Mouse (Mus musculus) left cerebral cortex, postnatal 4 days (tissue): ENCODE data around the gene Fignl1. TPM values are rescaled to one million over a fixed set of nuclear protein-coding genes. Genes with fewer than 3 reads are reported as not detected.

ENCODE experiments used
- DNase-seq: peaks from one replicate; pipeline ENCODE4 v3.0.0-alpha.2; 2022
- intact Hi-C: fragments of 180-260 bp; cut with DNase I; formaldehyde crosslinking; loops from one replicate; pipeline ENCODE4 v1.15.1; 2025
- total RNA-seq, 2 experiments: library from RNA; stranded (reverse); gene quantifications; 2 replicates each; pipeline ENCODE4 v1.2.3; 2021

Fignl1 gene
- 1 to 10 TPM; 3.6 to 5.6 TPM for total RNA-seq

GRCm38 (mm10) chr11:11808820-11809403, at the start of gene Fignl1:
Gene Fignl1, minus strand, starts transcription at chr11:11808962.
- DNase-seq, result peak; percentile 97
- intact Hi-C loops, result no loop called here

- intact Hi-C loops, result no loop called here
- DNase-seq, result no peak
Measured at GRCm38 (mm10) chr11:11856959-11857358, 48.2 kb upstream of the Fignl1 start.

GRCm38 (mm10) chr11:11855685-11856131, 46.9 kb upstream of the Fignl1 start:
- DNase-seq, result peak; percentile 87
- intact Hi-C loops, result no loop called here

- intact Hi-C loops, result no loop called here
- DNase-seq, result no peak
Measured at GRCm38 (mm10) chr11:11855061-11855672, 46.4 kb upstream of the Fignl1 start.

GRCm38 (mm10) chr11:11853731-11854461, 45.1 kb upstream of the Fignl1 start:
- intact Hi-C loops, result no loop called here
- no peak for DNase-seq

- intact Hi-C loops, result no loop called here
- DNase-seq, result no peak
Measured at GRCm38 (mm10) chr11:11851957-11852505, 43.3 kb upstream of the Fignl1 start.

- DNase-seq, result no peak
- intact Hi-C loops, result no loop called here
Measured at GRCm38 (mm10) chr11:11850476-11851267, 41.9 kb upstream of the Fignl1 start.

GRCm38 (mm10) chr11:11849513-11850311, 41.0 kb upstream of the Fignl1 start:
- intact Hi-C loops, result no loop called here

GRCm38 (mm10) chr11:11848467-11848866, 39.7 kb upstream of the Fignl1 start:
- intact Hi-C loops, result no loop called here
- no peak for DNase-seq

More at GRCm38 (mm10) chr11:11849513-11850311, 41.0 kb upstream of the Fignl1 start:
- no peak for DNase-seq

- intact Hi-C loops, result no loop called here
- no peak for DNase-seq
Measured at GRCm38 (mm10) chr11:11845044-11845443, 36.3 kb upstream of the Fignl1 start.

GRCm38 (mm10) chr11:11844367-11844971, 35.7 kb upstream of the Fignl1 start:
- intact Hi-C loops, result no loop called here

GRCm38 (mm10) chr11:11841590-11841989, 32.8 kb upstream of the Fignl1 start:
- intact Hi-C loops, result no loop called here
- no peak for DNase-seq

More at GRCm38 (mm10) chr11:11844367-11844971, 35.7 kb upstream of the Fignl1 start:
- DNase-seq, result peak; percentile 90

- intact Hi-C loops, result no loop called here
Measured at GRCm38 (mm10) chr11:11840746-11841145, 32.0 kb upstream of the Fignl1 start.

GRCm38 (mm10) chr11:11839874-11840273, 31.1 kb upstream of the Fignl1 start:
- intact Hi-C loops, result no loop called here
- DNase-seq, result no peak

More at GRCm38 (mm10) chr11:11840746-11841145, 32.0 kb upstream of the Fignl1 start:
- DNase-seq, result no peak

- intact Hi-C loops, result no loop called here
- DNase-seq, result no peak
Measured at GRCm38 (mm10) chr11:11837384-11837783, 28.6 kb upstream of the Fignl1 start.

GRCm38 (mm10) chr11:11836713-11837370, 28.1 kb upstream of the Fignl1 start:
- no peak for DNase-seq
- intact Hi-C loops, result no loop called here

GRCm38 (mm10) chr11:11836262-11836661, 27.5 kb upstream of the Fignl1 start:
- intact Hi-C loops, result no loop called here

GRCm38 (mm10) chr11:11835791-11836190, 27.0 kb upstream of the Fignl1 start:
- DNase-seq, result no peak
- intact Hi-C loops, result no loop called here

More at GRCm38 (mm10) chr11:11836262-11836661, 27.5 kb upstream of the Fignl1 start:
- no peak for DNase-seq

- no peak for DNase-seq
- intact Hi-C loops, result no loop called here
Measured at GRCm38 (mm10) chr11:11835361-11835760, 26.6 kb upstream of the Fignl1 start.
